Mouse (Mus musculus): ENCODE measurements around the gene BC004004. TPM values are rescaled to one million over a fixed set of nuclear protein-coding genes. Genes with fewer than 3 reads are reported as not detected.

The BC004004 gene
- total and polyA plus RNA-seq, 3 experiments, result 81.8 to 86.3 TPM; not detected in 1

DNA sequence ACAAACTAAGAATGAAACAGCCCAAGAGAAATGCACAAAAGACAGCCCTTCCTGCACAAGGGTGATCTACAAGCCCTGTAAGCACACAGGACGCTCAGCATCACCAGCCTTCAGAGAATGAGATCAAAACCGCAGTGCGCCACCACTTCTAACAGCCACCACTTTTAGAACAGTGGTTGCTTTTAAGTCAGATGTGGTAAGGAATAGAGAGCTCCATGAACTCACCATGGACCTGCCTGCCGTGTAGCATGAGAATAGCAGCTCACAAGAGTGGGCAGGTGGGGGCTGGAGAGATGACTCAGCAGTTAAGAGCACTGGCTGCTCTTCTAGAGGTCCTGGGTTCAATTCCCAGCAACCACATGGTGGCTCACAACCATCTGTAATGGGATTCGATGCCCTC is 11.8 kb downstream of the BC004004 start:
- no peak overlapping the region for H3K4me3 ChIP-seq (ENCODE audit: control insufficient read depth in 1 of 2, insufficient read depth in 1 of 2, low read depth in 2 of 2, low read length in 2 of 2)
- peaks cover 0 to 8% of the 10 kb centered on the region in 2 experiments; a peak in 2 of 4 replicates for H3K4me1 ChIP-seq (ENCODE audit: control insufficient read depth in 1 of 2, insufficient read depth in 2 of 2, low read length in 2 of 2)
- H3K9me3 ChIP-seq (replicated peaks; ENCODE audit: insufficient read depth, low read length), result no peaks in the 10 kb centered on the region
- no peak overlapping the region for H3K27ac ChIP-seq (ENCODE audit: control insufficient read depth, low read depth, low read length)
- no peak overlapping the region for H3K9ac ChIP-seq (ENCODE audit: control insufficient read depth, low read depth, low read length, poor library complexity, severe bottlenecking)
- H3K27me3 ChIP-seq (ENCODE audit: control insufficient read depth in 1 of 2, insufficient read depth in 2 of 2, low read length in 2 of 2), result no peaks in the 10 kb centered on the region
- DNase-seq (ENCODE audit: low read depth, low spot score), result no peak
- H3K79me2 ChIP-seq (ENCODE audit: control insufficient read depth, insufficient read depth, low read length, poor library complexity), result no peaks in the 10 kb centered on the region
- H3K36me3 ChIP-seq (ENCODE audit: control insufficient read depth in 1 of 2, insufficient read depth in 2 of 2, low read length in 2 of 2), result peaks cover 4 to 6% of the 10 kb centered on the region in 2 experiments
- TF ChIP-seq POLR2AphosphoS5 (IDR thresholded peaks at IDR 0.05; ENCODE audit: borderline replicate concordance, low read depth, low read length) (no peak), RAD21 (IDR thresholded peaks at IDR 0.05; ENCODE audit: low read depth, low read length) (no peak), ZC3H11A (IDR thresholded peaks at IDR 0.05; ENCODE audit: low read depth, low read length) (no peak), MXI1 (IDR thresholded peaks at IDR 0.05; ENCODE audit: low read depth, low read length) (no peak)

DNA sequence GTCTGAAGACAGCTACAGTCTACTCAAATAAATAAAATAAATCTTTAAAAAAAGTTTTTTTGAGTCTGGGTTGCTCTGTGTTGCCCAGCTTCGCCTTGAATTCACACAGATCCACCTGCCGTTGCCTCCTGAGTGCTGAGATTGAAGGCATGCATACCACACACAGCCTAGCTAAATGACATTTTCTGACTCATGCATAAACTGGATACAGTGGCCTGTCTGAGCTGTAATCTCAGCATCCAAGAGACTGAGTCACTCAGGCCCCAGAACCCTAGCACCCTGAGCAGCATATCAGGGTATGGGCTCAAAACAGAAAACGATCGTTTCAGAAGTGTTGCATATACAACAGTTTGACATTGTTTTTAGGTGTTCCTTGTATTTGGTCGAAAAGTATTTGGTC is 13.0 kb downstream of the BC004004 start:
- no peaks in the 10 kb centered on the region for H3K27me3 ChIP-seq (ENCODE audit: control insufficient read depth in 1 of 2, insufficient read depth in 2 of 2, low read length in 2 of 2)
- H3K79me2 ChIP-seq (ENCODE audit: control insufficient read depth, insufficient read depth, low read length, poor library complexity), result no peaks in the 10 kb centered on the region
- no peaks in the 10 kb centered on the region for H3K9me3 ChIP-seq (replicated peaks; ENCODE audit: insufficient read depth, low read length)
- H3K9ac ChIP-seq (ENCODE audit: control insufficient read depth, low read depth, low read length, poor library complexity, severe bottlenecking), result no peak overlapping the region
- no peak overlapping the region for H3K4me3 ChIP-seq (ENCODE audit: control insufficient read depth in 1 of 2, insufficient read depth in 1 of 2, low read depth in 2 of 2, low read length in 2 of 2)
- TF ChIP-seq SIN3A (IDR thresholded peaks at IDR 0.05; ENCODE audit: low read length) (no peak), POLR2AphosphoS5 (IDR thresholded peaks at IDR 0.05; ENCODE audit: borderline replicate concordance, low read depth, low read length) (no peak), USF2 (IDR thresholded peaks at IDR 0.05; ENCODE audit: borderline replicate concordance in 1 of 2, insufficient read depth in 1 of 2, low read depth in 1 of 2, low read length in 2 of 2) (no peak), MXI1 (IDR thresholded peaks at IDR 0.05; ENCODE audit: low read depth, low read length) (no peak), USF1 (IDR thresholded peaks at IDR 0.05; ENCODE audit: low read depth, low read length) (no peak), TCF12 (IDR thresholded peaks at IDR 0.05; ENCODE audit: low read depth, low read length) (no peak), KAT2A (conservative IDR thresholded peaks at IDR 0.05; ENCODE audit: low read depth, low read length) (no peak), CHD1 (IDR thresholded peaks at IDR 0.05; ENCODE audit: low read depth, low read length) (no peak), RCOR1 (IDR thresholded peaks at IDR 0.05; ENCODE audit: low read depth, low read length) (no peak), MYC (IDR thresholded peaks at IDR 0.05; ENCODE audit: low read depth, low read length) (no peak), ZNF384 (IDR thresholded peaks at IDR 0.05; ENCODE audit: low read depth, low read length) (no peak), ELF1 (IDR thresholded peaks at IDR 0.05; ENCODE audit: low read depth, low read length) (no peak), CHD2 (IDR thresholded peaks at IDR 0.05; ENCODE audit: low read length) (no peak), MAX (IDR thresholded peaks at IDR 0.05; ENCODE audit: low read length) (no peak), JUND (IDR thresholded peaks at IDR 0.05; ENCODE audit: low read depth, low read length) (no peak), ZKSCAN1 (IDR thresholded peaks at IDR 0.05; ENCODE audit: low read depth, low read length) (no peak), NRF1 (IDR thresholded peaks at IDR 0.05; ENCODE audit: insufficient read depth, low read depth, low read length, poor library complexity, severe bottlenecking) (no peak)
- peaks cover 4 to 6% of the 10 kb centered on the region in 2 experiments for H3K36me3 ChIP-seq (ENCODE audit: control insufficient read depth in 1 of 2, insufficient read depth in 2 of 2, low read length in 2 of 2)
- no peak for DNase-seq (ENCODE audit: low read depth, low spot score)
- no peak overlapping the region for H3K27ac ChIP-seq (ENCODE audit: control insufficient read depth, low read depth, low read length)
- H3K4me1 ChIP-seq (ENCODE audit: control insufficient read depth in 1 of 2, insufficient read depth in 2 of 2, low read length in 2 of 2), result peaks cover 0 to 8% of the 10 kb centered on the region in 2 experiments; a peak in 2 of 4 replicates

Data from MEL (cell line).